Mouse (Mus musculus) embryonic fibroblast, embryonic 13.5 days (primary cell): ENCODE results near the gene Lin52.
A peak's percentile ranks its signal among the peaks of the same experiment; 100 is the strongest.

Experiments
- CTCF ChIP-seq: IDR thresholded peaks from 2 replicates; pipeline ENCODE4 v1.5.1; 2011; ENCODE audit warnings: mild to moderate bottlenecking, control low read depth, low read length, moderate library complexity, borderline replicate concordance; ENCODE audit not compliant: insufficient read depth
- POLR2A ChIP-seq: IDR thresholded peaks from 2 replicates; pipeline ENCODE4 v1.6.1; 2011; ENCODE audit warnings: low read depth, mild to moderate bottlenecking, control low read depth, low read length, moderate library complexity

DNA sequence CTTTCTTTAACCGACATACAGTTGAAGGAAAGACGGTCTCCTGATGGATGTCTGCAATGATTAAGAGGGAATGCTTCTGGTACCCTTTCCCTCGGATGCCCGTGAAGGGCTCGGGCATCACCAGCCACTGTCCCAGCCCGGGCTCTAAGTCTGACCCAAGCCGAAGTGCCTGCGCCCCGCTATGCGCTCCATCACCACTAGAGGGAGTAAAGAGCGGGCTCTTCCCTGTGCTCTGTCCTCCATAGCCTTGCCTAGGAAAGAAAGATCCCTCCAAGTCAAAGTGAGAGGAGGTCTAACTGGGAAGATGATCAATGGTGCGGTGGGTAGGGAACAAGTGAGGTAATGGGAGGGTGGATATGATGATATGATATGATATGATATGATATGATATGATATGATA is 94.8 kb downstream of the Lin52 start:
- TF ChIP-seq POLR2A (no peak), CTCF (peak; percentile 77)
